Mouse (Mus musculus) midbrain, embryonic 13.5 days (tissue): ENCODE data around the gene Sstr5. TPM values are rescaled to one million over a fixed set of nuclear protein-coding genes. Genes with fewer than 3 reads are reported as not detected.

Experiments used
- ATAC-seq: fragments of 200-750 bp; cut with Nextera tagmentation; 2 replicates; pipeline ENCODE4 v1.8.0; 2017; ENCODE audit warnings: mild to moderate bottlenecking, moderate TSS enrichment, moderate library complexity
- H3K27ac ChIP-seq: fragments of 300-500 bp; sonication (generic); 2 replicates; pipeline ENCODE4 v1.5.1; 2015; ENCODE audit warnings: inconsistent platforms, mild to moderate bottlenecking, moderate library complexity
- H3K27me3 ChIP-seq: fragments of 300-500 bp; sonication (generic); 2 replicates; pipeline ENCODE4 v1.6.1; 2015; ENCODE audit warnings: mild to moderate bottlenecking, inconsistent platforms
- H3K36me3 ChIP-seq: fragments of 300-500 bp; sonication (generic); 2 replicates; pipeline ENCODE4 v1.6.1; 2015; ENCODE audit warnings: mild to moderate bottlenecking, inconsistent platforms
- H3K4me1 ChIP-seq: fragments of 300-500 bp; sonication (generic); replicated peaks from 2 replicates; pipeline ENCODE4 v1.6.1; 2015; ENCODE audit warnings: inconsistent platforms
- H3K4me2 ChIP-seq: fragments of 300-500 bp; sonication (generic); replicated peaks from 2 replicates; pipeline ENCODE4 v1.6.1; 2015; ENCODE audit warnings: moderate library complexity, mild to moderate bottlenecking, inconsistent platforms
- H3K4me3 ChIP-seq: fragments of 300-500 bp; sonication (generic); replicated peaks from 2 replicates; pipeline ENCODE4 v1.5.1; 2015; ENCODE audit warnings: mild to moderate bottlenecking, inconsistent platforms
- H3K9ac ChIP-seq: fragments of 300-500 bp; sonication (generic); replicated peaks from 2 replicates; pipeline ENCODE4 v1.6.1; 2015; ENCODE audit warnings: mild to moderate bottlenecking, inconsistent platforms
- H3K9me3 ChIP-seq: fragments of 300-500 bp; sonication (generic); 2 replicates; pipeline ENCODE4 v1.6.1; 2016; ENCODE audit warnings: mild to moderate bottlenecking, inconsistent platforms
- WGBS: fragments of 180-500 bp; shearing (Covaris S2); methylation state at CpG from one replicate; pipeline ENCODE4 v1.1.7; 2015; 5-methylcytosine and 5-hydroxymethylcytosine counted together
- polyA plus RNA-seq: library from polyadenylated mRNA; unstranded; fragments of >200 nt; fragmentation: Nextera tagmentation; extraction: Ambion mirVana; gene quantifications from 2 replicates; pipeline ENCODE4 v1.2.1, GENCODE M21; 2015

The Sstr5 gene
- polyA plus RNA-seq, 1 experiment from 2014 or later, result 0.24 TPM

- WGBS, result 36% methylated on average over 8 of the region's 8 CpGs
- Histone ChIP-seq H3K27ac (no peak overlapping the region), H3K4me1 (peaks cover 14% of the 10 kb centered on the region), H3K4me2 (no peak overlapping the region), H3K4me3 (no peak overlapping the region), H3K9ac (no peak overlapping the region), H3K9me3 (no peaks in the 10 kb centered on the region), H3K27me3 (peaks cover 45% of the 10 kb centered on the region), H3K36me3 (no peaks in the 10 kb centered on the region)
- peak; percentile 70 for ATAC-seq
Measured at GRCm38 (mm10) chr17:25469798-25470197, 27.3 kb downstream of the Sstr5 start.

- 75% methylated on average over 6 of the region's 6 CpGs for WGBS
- Histone ChIP-seq H3K4me1 (peaks cover 9% of the 10 kb centered on the region; the same call in 1 of the 2 replicates), H3K36me3 (no peaks in the 10 kb centered on the region), H3K4me2 (no peak overlapping the region), H3K9ac (no peak overlapping the region), H3K27ac (no peak overlapping the region), H3K27me3 (peaks cover 31% of the 10 kb centered on the region), H3K9me3 (no peaks in the 10 kb centered on the region), H3K4me3 (no peak overlapping the region)
- ATAC-seq, result no peak
Measured at GRCm38 (mm10) chr17:25468301-25468700, 28.8 kb downstream of the Sstr5 start.

DNA sequence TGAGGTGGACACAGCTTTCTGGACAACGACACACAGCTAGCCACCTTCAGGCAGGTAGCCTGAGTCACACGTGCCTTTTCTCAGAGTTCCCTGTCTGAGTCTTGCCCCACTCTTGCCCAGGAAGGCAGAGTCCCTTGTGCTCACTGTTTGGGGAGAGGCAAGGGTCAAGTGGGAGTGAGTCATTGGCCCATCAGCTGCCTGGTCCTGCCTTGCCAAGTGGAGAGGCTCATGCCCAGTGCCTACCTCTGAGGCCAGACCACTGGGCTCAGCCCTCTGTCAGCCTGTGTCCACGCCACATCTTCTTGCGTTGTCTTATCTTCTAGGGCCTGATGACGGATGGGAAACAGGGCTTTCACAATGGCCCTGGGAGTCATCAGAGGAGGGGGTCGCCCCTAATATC, 29.3 kb downstream of the Sstr5 start:
- no peaks in the 10 kb centered on the region for H3K36me3 ChIP-seq
- H3K27ac ChIP-seq, result no peak overlapping the region
- peaks cover 10% of the 10 kb centered on the region for H3K4me1 ChIP-seq
- H3K9me3 ChIP-seq, result no peaks in the 10 kb centered on the region
- H3K4me2 ChIP-seq, result no peak overlapping the region
- 76% methylated on average over 6 of the region's 6 CpGs for WGBS
- ATAC-seq, result no peak
- H3K4me3 ChIP-seq, result no peak overlapping the region
- H3K9ac ChIP-seq, result no peak overlapping the region
- H3K27me3 ChIP-seq, result peaks cover 26% of the 10 kb centered on the region

GRCm38 (mm10) chr17:25466257-25466656, 30.8 kb downstream of the Sstr5 start:
- H3K27me3 ChIP-seq, result peaks cover 13% of the 10 kb centered on the region
- WGBS, result 88% methylated on average over 2 of the region's 2 CpGs
- no peak for ATAC-seq
- no peak overlapping the region for H3K9ac ChIP-seq
- H3K4me3 ChIP-seq, result no peak overlapping the region
- no peak overlapping the region for H3K4me2 ChIP-seq
- H3K4me1 ChIP-seq, result peaks cover 15% of the 10 kb centered on the region
- H3K27ac ChIP-seq, result no peak overlapping the region
- no peaks in the 10 kb centered on the region for H3K9me3 ChIP-seq
- no peaks in the 10 kb centered on the region for H3K36me3 ChIP-seq

- 86% methylated on average over 4 of the region's 4 CpGs for WGBS
- ATAC-seq, result no peak
- Histone ChIP-seq H3K4me2 (no peak overlapping the region), H3K9me3 (no peaks in the 10 kb centered on the region), H3K27ac (no peak overlapping the region), H3K9ac (no peak overlapping the region), H3K4me1 (peaks cover 14% of the 10 kb centered on the region), H3K36me3 (no peaks in the 10 kb centered on the region), H3K4me3 (no peak overlapping the region), H3K27me3 (peaks cover 5% of the 10 kb centered on the region; the same call in 1 of the 2 replicates)
Measured at GRCm38 (mm10) chr17:25464091-25464490, 33.0 kb downstream of the Sstr5 start.

DNA sequence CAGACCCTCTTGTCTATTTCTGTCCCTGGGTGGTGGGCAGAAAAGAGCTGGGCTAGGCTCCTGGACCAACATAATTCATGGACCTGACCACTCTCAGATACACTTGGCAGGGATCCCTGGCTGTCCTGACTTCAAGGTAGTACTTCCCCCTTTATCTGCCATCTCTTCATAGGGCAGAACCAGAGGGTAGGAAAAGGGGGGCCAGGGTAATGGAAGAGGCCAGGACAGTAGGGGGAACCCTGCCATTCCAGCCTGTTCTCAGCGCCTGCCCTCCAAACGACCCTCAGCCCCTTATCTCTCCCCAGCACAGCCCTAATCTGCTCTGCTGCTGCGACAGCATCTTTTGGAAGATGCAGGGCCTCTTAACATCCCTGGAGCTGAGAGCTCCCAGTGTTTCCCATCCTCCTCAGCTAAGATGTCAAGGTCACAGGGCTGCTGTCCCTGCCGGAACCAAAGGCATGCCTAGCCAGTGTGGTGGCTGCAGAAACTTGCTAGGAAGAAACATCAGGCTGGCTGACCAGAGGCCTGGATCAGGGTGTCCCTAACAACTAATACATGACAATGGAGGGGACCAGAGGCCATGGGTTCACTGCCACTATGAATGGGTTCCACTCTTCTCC, 33.7 kb downstream of the Sstr5 start:
- H3K4me3 ChIP-seq, result no peak overlapping the region
- no peaks in the 10 kb centered on the region for H3K36me3 ChIP-seq
- H3K27me3 ChIP-seq, result no peaks in the 10 kb centered on the region
- H3K4me1 ChIP-seq, result peaks cover 14% of the 10 kb centered on the region
- H3K27ac ChIP-seq, result no peak overlapping the region
- H3K9ac ChIP-seq, result no peak overlapping the region
- ATAC-seq, result no peak
- H3K4me2 ChIP-seq, result no peak overlapping the region
- no peaks in the 10 kb centered on the region for H3K9me3 ChIP-seq
- WGBS, result 60% methylated on average over 4 of the region's 4 CpGs

DNA sequence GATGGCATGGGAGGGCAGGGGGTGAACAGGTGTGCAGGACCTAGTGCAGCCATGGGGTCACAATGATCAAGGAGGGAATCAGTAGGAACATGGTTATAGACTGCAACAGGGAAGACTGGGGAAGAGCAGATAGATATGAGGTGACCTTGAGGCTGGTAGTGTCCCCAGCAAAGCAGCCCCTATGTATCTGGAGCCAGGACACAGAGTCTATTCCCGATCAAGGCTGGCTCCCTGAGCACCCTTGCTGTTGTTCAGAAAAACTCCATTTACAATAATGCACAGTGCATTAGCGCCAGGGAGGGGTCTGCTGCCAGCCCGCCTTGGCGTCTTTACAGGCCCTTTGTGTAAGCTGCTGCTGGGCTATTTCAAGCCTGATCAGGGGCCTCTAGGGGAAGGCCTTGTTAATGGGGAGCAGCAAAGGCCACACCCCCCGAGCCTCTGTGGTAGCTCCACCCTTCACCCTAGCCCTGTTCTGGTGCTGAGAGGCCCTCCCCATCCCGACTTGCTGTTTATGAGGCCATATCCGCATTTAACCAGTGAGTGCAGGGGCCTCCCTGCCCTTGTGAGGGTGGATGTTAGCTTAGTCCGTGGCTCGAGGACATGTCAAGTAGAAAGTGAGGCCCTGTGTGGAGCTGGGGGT, 34.7 kb downstream of the Sstr5 start:
- ATAC-seq, result peak; percentile 83
- Histone ChIP-seq H3K36me3 (no peaks in the 10 kb centered on the region), H3K4me3 (no peak overlapping the region), H3K27me3 (no peaks in the 10 kb centered on the region), H3K9ac (0 out of 2 replicates have a peak overlapping the region, but pooled peaks have one; percentile 12), H3K4me2 (no peak overlapping the region), H3K9me3 (no peaks in the 10 kb centered on the region), H3K4me1 (peaks cover 14% of the 10 kb centered on the region), H3K27ac (no peak overlapping the region; the same call in 1 of the 2 replicates)
- 16% methylated on average over 9 of the region's 9 CpGs for WGBS

- Histone ChIP-seq H3K4me2 (0 out of 2 replicates have a peak overlapping the region, but pooled peaks have one; percentile 11), H3K27ac (peak overlapping the region; percentile 2; the same call in 1 of the 2 replicates), H3K9me3 (no peaks in the 10 kb centered on the region), H3K4me1 (peaks cover 10% of the 10 kb centered on the region), H3K4me3 (no peak overlapping the region), H3K36me3 (no peaks in the 10 kb centered on the region), H3K9ac (peak overlapping the region; percentile 53), H3K27me3 (no peaks in the 10 kb centered on the region)
- peak; percentile 60; the same call in 1 of the 2 replicates for ATAC-seq
- 37% methylated on average over 8 of the region's 8 CpGs for WGBS
Measured at GRCm38 (mm10) chr17:25456540-25456939, 40.5 kb downstream of the Sstr5 start.

GRCm38 (mm10) chr17:25454272-25454671, 42.8 kb downstream of the Sstr5 start, which contains the start of gene Tekt4:
Gene Tekt4, plus strand, starts transcription at chr17:25454615.
- Histone ChIP-seq H3K27me3 (no peaks in the 10 kb centered on the region), H3K9me3 (no peaks in the 10 kb centered on the region), H3K9ac (no peak within 1 kb of the TSS), H3K27ac (no peak within 1 kb of the TSS), H3K4me2 (no peak within 1 kb of the TSS), H3K4me1 (peaks cover 10% of the 10 kb centered on the region), H3K4me3 (no peak within 1 kb of the TSS), H3K36me3 (no peaks in the 10 kb centered on the region)
- 38% methylated on average over 2 of the region's 2 CpGs for WGBS
- ATAC-seq, result no peak

DNA sequence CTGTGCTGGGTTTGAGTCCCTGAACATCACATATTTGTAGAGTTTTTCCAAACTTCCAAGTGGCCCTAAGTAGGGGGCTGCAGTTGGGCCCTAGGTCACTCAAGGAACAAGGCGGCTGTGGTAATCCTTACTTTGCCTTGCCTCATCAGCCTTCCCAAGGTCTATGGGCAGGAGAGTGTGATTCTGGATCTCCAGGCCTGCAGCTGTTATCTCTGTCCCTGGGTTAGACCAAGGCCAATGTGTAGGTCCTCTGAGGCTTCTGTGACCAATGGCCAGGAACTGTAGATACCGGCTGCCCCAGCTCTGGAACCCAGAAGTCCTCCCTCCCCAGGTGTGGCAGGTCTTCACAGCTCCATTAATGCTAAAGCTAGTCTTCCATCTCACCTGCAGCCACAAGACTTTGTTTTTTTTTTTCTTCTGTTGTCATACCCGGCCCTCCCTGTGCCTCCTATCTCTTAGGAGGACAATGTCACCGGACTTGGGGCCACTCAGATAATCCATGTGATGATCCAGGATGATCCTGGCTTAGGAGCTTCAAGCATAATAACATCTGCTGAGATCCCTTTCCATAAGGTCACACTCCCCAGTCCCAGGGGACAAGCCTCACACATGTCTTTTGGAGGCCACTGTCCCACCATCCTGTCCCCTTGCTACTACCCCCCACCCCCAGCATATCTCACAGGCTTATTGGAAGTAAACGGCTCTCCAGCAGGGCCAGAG, 44.7 kb downstream of the Sstr5 start:
- Histone ChIP-seq H3K9me3 (no peaks in the 10 kb centered on the region), H3K4me3 (no peak overlapping the region), H3K4me1 (peaks cover 15% of the 10 kb centered on the region), H3K9ac (no peak overlapping the region), H3K27ac (no peak overlapping the region), H3K27me3 (no peaks in the 10 kb centered on the region), H3K36me3 (no peaks in the 10 kb centered on the region), H3K4me2 (no peak overlapping the region)
- ATAC-seq, result no peak
- WGBS, result 74% methylated on average over 5 of the region's 5 CpGs

- 64% methylated on average over 4 of the region's 4 CpGs for WGBS
- no peaks in the 10 kb centered on the region for H3K36me3 ChIP-seq
- ATAC-seq, result no peak
Measured at GRCm38 (mm10) chr17:25450329-25450728, 46.8 kb downstream of the Sstr5 start.

DNA sequence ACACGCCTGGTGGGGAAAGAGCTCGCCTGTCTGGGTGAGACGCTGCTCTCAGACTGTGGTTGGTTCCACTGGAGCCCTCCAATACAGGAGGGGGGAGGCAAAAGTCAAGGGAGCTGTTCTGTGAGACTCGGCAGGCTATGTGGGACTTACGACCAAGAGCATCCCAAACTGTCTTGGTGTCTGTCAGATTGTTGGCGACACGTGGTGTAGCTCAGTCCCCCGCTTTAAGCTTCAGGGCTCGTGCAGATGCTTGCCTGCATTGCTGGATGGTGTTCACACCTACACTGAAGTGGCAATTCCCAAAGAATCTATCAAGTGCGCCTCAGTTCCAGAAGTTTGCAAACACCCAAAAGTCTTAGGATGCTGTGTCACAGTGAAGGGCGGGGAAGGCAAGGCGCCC, 49.2 kb downstream of the Sstr5 start:
- H3K4me3 ChIP-seq, result no peak overlapping the region
- no peaks in the 10 kb centered on the region for H3K36me3 ChIP-seq
- no peak overlapping the region for H3K4me2 ChIP-seq
- 0 out of 2 replicates have a peak, but pooled peaks cover 8% of the 10 kb centered on the region for H3K4me1 ChIP-seq
- H3K9ac ChIP-seq, result no peak overlapping the region; the same call in 1 of the 2 replicates
- no peak for ATAC-seq
- 84% methylated on average over 12 of the region's 12 CpGs for WGBS
- no peak overlapping the region for H3K27ac ChIP-seq
- no peaks in the 10 kb centered on the region for H3K27me3 ChIP-seq
- peaks cover 5% of the 10 kb centered on the region; the same call in 1 of the 2 replicates for H3K9me3 ChIP-seq

More at GRCm38 (mm10) chr17:25450329-25450728, 46.8 kb downstream of the Sstr5 start:
- Histone ChIP-seq H3K27me3 (no peaks in the 10 kb centered on the region), H3K4me3 (no peak overlapping the region), H3K27ac (no peak overlapping the region), H3K4me1 (0 out of 2 replicates have a peak, but pooled peaks cover 5% of the 10 kb centered on the region), H3K9ac (no peak overlapping the region), H3K4me2 (no peak overlapping the region), H3K9me3 (peaks cover 5% of the 10 kb centered on the region; the same call in 1 of the 2 replicates)
